Mouse (Mus musculus) liver, embryonic 12.5 days (tissue): ENCODE measurements around the gene Gm14085. TPM values are rescaled to one million over a fixed set of nuclear protein-coding genes. Genes with fewer than 3 reads are reported as not detected.
A peak's percentile ranks its signal among the peaks of the same experiment; 100 is the strongest.
"Not testable (repeated sequence)": the region's sequence is repeated elsewhere in the genome, so short reads cannot be mapped to it uniquely, and the experiment has no call there.

Experiments
- ATAC-seq: fragments of 200-750 bp; cut with Nextera tagmentation; 2 replicates; pipeline ENCODE4 v1.8.0; 2017; ENCODE audit warnings: moderate number of reproducible peaks, mild to moderate bottlenecking, moderate library complexity
- H3K27ac ChIP-seq: fragments of 300-500 bp; sonication (generic); 2 replicates; pipeline ENCODE4 v1.5.1; 2016; ENCODE audit warnings: mild to moderate bottlenecking
- H3K27me3 ChIP-seq: fragments of 300-500 bp; sonication (generic); replicated peaks from 2 replicates; pipeline ENCODE4 v1.6.1; 2016; ENCODE audit warnings: mild to moderate bottlenecking, moderate library complexity
- H3K36me3 ChIP-seq: fragments of 300-500 bp; sonication (generic); 2 replicates; pipeline ENCODE4 v1.6.1; 2016; ENCODE audit warnings: mild to moderate bottlenecking, moderate library complexity
- H3K4me1 ChIP-seq: fragments of 300-500 bp; sonication (generic); 2 replicates; pipeline ENCODE4 v1.6.1; 2016
- H3K4me2 ChIP-seq: fragments of 300-500 bp; sonication (generic); 2 replicates; pipeline ENCODE4 v1.6.1; 2016; ENCODE audit warnings: mild to moderate bottlenecking, moderate library complexity
- H3K4me3 ChIP-seq: fragments of 300-500 bp; sonication (generic); 2 replicates; pipeline ENCODE4 v1.5.1; 2016; ENCODE audit warnings: mild to moderate bottlenecking, moderate library complexity
- H3K9ac ChIP-seq: fragments of 300-500 bp; sonication (generic); 2 replicates; pipeline ENCODE4 v1.6.1; 2016; ENCODE audit warnings: mild to moderate bottlenecking, moderate library complexity
- H3K9me3 ChIP-seq: fragments of 300-500 bp; sonication (generic); replicated peaks from 2 replicates; pipeline ENCODE4 v1.6.1; 2016; ENCODE audit warnings: mild to moderate bottlenecking, moderate library complexity
- WGBS: fragments of 180-500 bp; shearing (Covaris S2); methylation state at CpG from one replicate; pipeline ENCODE4 v1.1.7; 2016; ENCODE audit not compliant: insufficient replicate concordance; 5-methylcytosine and 5-hydroxymethylcytosine counted together
- polyA plus RNA-seq: library from polyadenylated mRNA; unstranded; fragments of >200 nt; fragmentation: Nextera tagmentation; extraction: Ambion mirVana; gene quantifications from 2 replicates; pipeline ENCODE4 v1.2.1, GENCODE M21; 2016

Gene Gm14085
- not detected in 2 replicates for polyA plus RNA-seq

DNA sequence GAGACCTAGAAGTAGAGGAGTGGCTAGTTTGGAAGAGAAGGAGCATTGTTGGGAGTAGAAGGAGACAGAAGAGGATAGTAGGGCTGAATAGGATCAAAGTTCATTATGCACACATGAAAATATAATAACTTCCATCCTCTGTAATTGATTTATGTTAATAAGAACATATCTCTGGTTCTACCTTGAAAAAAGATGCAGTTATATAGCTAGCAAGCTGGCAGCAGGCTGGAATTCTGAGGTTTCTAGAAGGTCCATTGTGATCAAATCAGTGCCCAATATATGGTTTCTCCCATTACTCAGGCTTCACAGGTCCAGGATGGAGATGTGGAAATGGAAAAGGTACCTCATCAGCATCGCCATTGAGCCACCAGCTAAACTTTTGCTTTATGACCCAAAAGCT lies at the start of gene Gm14085:
Gm14085 (plus strand) TSS at position 301 of the 400 bp plus-strand sequence.
- Histone ChIP-seq H3K4me2 (no peak within 1 kb of the TSS), H3K4me1 (no peaks in the 10 kb centered on the region), H3K9ac (no peak within 1 kb of the TSS), H3K9me3 (no peaks in the 10 kb centered on the region), H3K36me3 (no peaks in the 10 kb centered on the region), H3K27ac (no peak within 1 kb of the TSS), H3K27me3 (no peaks in the 10 kb centered on the region), H3K4me3 (no peak within 1 kb of the TSS)
- ATAC-seq, result no peak
- 70% methylated on average over 1 of the region's 1 CpGs for WGBS

DNA sequence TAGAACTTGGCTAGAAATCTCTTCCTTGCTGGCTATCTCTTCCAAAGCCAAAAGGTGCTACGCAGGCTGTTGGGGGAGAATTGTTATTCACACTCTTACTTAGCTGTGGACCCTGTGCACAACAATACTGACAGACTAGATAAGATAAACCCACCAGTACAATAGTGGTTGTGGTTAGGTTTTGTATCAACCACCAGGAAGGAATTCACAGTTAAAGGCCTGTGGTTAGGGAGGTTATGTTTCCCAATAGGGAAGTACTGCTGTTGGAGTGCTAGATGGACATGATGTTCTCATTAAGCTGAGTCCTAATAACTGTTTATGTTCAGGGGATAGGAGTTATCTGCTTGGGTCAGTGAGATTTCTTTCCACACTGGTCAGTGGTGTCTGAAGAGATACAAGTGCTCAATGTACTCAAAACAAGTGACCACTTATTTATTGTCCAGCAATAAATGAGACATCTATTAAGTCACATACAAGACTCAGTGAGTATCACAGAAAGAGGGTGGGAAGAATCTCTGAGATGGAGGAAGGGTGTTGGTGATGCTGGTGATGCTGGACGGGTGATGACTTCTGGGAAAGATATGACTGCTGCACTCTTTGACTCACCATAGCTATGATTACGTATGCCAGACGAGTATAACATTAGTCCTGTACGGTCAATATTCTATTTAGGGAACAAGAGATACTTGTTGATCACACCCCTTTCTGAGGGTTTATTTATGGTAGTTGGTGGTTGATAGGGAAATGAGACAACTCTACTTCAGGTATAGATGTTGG lies 45.8 kb upstream of the Gm14085 start:
- not testable (repeated sequence) for H3K27me3 ChIP-seq, H3K36me3 ChIP-seq, H3K9me3 ChIP-seq, H3K9ac ChIP-seq, ATAC-seq, H3K4me1 ChIP-seq, H3K4me3 ChIP-seq, H3K4me2 ChIP-seq, H3K27ac ChIP-seq
- 32% methylated on average over 5 of the region's 5 CpGs for WGBS

GRCm38 (mm10) chr2:122440521-122440920 lies 44.2 kb upstream of the Gm14085 start:
- H3K27ac ChIP-seq, H3K4me1 ChIP-seq, H3K27me3 ChIP-seq, ATAC-seq, H3K4me2 ChIP-seq, H3K4me3 ChIP-seq, H3K9me3 ChIP-seq, H3K9ac ChIP-seq, H3K36me3 ChIP-seq: not testable (repeated sequence)
- WGBS, result 13% methylated on average over 3 of the region's 3 CpGs

DNA sequence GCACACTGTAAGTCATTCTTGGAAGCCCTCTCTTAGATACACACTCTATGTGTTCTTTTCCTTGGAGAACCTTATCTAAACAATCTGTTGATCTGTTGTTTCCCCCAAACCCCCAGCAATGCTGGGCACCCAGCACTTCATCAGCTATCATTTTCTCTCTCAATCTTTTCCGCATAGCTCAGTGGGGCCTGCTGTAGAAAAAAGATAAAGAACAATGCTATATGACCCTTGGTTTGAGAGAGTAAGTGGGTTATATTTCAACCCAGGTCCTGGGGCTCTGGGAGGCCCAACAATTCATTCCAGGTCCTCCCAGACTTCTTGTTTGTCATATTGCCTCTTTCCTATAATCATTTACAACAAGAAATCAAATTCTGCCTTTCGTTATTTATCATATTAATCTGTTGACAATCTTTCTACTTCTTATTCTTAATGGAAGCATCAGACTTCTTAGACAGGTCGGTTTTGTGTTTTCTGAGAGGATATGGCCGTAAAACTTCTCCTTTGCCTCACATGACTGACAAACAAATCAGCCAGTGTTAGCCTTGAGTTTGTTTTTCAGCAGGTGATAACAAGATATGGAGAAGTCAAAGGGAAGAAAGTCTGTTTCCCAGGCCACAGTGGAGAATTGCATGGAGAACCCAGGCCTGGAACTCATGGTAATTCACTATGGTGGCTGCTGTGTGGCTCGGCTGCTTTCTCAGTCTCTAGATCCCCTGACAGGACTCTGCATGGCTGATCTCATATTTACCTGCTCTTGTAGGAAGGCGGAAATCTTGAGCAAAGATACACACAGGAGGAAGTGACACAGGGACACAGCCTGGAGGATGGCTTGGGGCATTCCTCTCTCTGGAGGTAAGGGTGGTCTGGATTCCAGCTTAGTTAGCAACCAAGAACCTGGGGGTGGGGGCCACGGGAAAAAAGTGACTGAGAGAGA lies 43.5 kb upstream of the Gm14085 start:
- no peaks in the 10 kb centered on the region for H3K27me3 ChIP-seq
- no peak for ATAC-seq
- H3K9ac ChIP-seq, result no peak overlapping the region
- no peak overlapping the region for H3K4me3 ChIP-seq
- H3K9me3 ChIP-seq, result no peaks in the 10 kb centered on the region
- no peaks in the 10 kb centered on the region for H3K4me1 ChIP-seq
- no peak overlapping the region for H3K4me2 ChIP-seq
- 50% methylated on average over 7 of the region's 7 CpGs for WGBS
- H3K36me3 ChIP-seq, result no peaks in the 10 kb centered on the region
- no peak overlapping the region for H3K27ac ChIP-seq

- ATAC-seq, result no peak
These were observed 34.4 kb upstream of the Gm14085 start for GRCm38 (mm10) chr2:122450351-122450750.

GRCm38 (mm10) chr2:122452426-122452825 lies 32.3 kb upstream of the Gm14085 start:
- Histone ChIP-seq H3K4me2 (no peak overlapping the region), H3K4me1 (no peaks in the 10 kb centered on the region), H3K36me3 (no peaks in the 10 kb centered on the region), H3K9me3 (no peaks in the 10 kb centered on the region), H3K27me3 (no peaks in the 10 kb centered on the region), H3K9ac (no peak overlapping the region), H3K27ac (no peak overlapping the region), H3K4me3 (no peak overlapping the region)
- WGBS, result 32% methylated on average over 2 of the region's 2 CpGs
- ATAC-seq, result no peak

More at GRCm38 (mm10) chr2:122450351-122450750, 34.4 kb upstream of the Gm14085 start:
- Histone ChIP-seq H3K4me2 (no peak overlapping the region), H3K4me1 (no peaks in the 10 kb centered on the region), H3K9ac (no peak overlapping the region), H3K27me3 (no peaks in the 10 kb centered on the region), H3K27ac (no peak overlapping the region), H3K9me3 (no peaks in the 10 kb centered on the region), H3K4me3 (no peak overlapping the region), H3K36me3 (no peaks in the 10 kb centered on the region)
- 60% methylated on average over 4 of the region's 4 CpGs for WGBS

GRCm38 (mm10) chr2:122466901-122467300 lies 17.8 kb upstream of the Gm14085 start:
- no peak for ATAC-seq
- Histone ChIP-seq H3K36me3 (no peaks in the 10 kb centered on the region), H3K27me3 (peaks cover 15% of the 10 kb centered on the region; the same call in 1 of the 2 replicates), H3K27ac (no peak overlapping the region), H3K9ac (peak overlapping the region; percentile 50), H3K9me3 (no peaks in the 10 kb centered on the region), H3K4me3 (peak overlapping the region; percentile 57), H3K4me1 (peaks cover 14% of the 10 kb centered on the region), H3K4me2 (peak overlapping the region; percentile 87)
- 26% methylated on average over 11 of the region's 11 CpGs for WGBS

DNA sequence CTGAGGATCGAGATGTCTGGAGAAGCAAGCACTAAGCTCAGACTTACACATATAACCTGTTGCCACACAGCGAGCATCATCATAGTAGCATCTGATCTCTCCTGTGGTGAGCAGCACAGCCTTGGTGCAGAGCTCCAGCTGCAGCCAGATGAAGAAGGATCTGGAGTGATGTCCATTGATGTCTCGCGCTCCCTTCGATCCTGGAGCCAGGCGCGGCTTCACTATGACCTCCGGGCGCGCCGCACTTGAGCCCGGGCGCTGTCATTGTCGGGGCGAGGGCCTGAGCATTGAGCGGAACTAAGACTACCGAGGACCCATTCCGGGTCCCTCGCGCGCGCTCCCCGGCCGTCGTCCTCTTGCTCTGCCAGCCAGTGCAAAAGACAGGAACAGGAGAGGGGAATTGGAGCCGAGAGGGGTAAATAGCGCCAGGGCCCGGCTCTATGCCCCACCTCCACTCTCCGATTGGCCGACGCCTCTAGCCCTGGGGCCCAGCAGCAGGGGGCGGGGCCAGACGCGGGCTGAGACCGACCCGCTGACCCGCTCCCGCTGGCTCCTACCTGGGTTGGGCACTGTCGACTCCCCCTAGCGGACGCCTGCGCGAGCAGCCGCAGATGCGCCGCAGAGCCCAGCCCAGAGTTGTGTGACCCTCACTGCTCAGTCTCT lies 17.3 kb upstream of the Gm14085 start:
- peak overlapping the region; percentile 87 for H3K4me2 ChIP-seq
- H3K27ac ChIP-seq, result no peak overlapping the region
- H3K9me3 ChIP-seq, result no peaks in the 10 kb centered on the region
- H3K9ac ChIP-seq, result peak overlapping the region; percentile 50
- WGBS, result 1% methylated on average over 42 of the region's 46 CpGs
- H3K27me3 ChIP-seq, result peaks cover 15% of the 10 kb centered on the region; the same call in 1 of the 2 replicates
- peak overlapping the region; percentile 57 for H3K4me3 ChIP-seq
- ATAC-seq, result peak; percentile 100
- no peaks in the 10 kb centered on the region for H3K36me3 ChIP-seq
- peaks cover 14% of the 10 kb centered on the region for H3K4me1 ChIP-seq

DNA sequence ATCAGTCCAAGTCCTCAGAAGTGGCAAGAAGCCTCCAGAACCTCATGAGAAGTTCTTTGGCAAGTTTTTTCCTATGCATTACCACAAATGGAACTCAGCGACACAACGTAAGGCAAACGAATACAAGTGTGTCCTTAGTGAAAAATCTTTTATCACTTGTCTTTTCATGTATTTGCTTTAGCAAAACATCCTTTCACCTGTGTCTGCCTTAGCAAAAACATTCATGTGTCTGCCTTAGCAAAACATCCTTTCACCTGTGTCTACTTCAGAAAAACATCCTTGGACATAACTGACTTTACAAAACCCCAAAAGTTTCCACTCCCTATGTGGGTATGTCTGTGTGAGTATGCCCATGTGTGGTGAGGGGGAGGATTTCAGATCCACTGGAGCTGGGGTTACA lies 15.5 kb upstream of the Gm14085 start:
- H3K27ac ChIP-seq, result no peak overlapping the region
- no peak overlapping the region for H3K4me2 ChIP-seq
- no peaks in the 10 kb centered on the region for H3K36me3 ChIP-seq
- peaks cover 14% of the 10 kb centered on the region for H3K4me1 ChIP-seq
- no peak for ATAC-seq
- H3K9me3 ChIP-seq, result no peaks in the 10 kb centered on the region
- H3K4me3 ChIP-seq, result no peak overlapping the region
- 85% methylated on average over 3 of the region's 3 CpGs for WGBS
- H3K27me3 ChIP-seq, result peaks cover 15% of the 10 kb centered on the region; the same call in 1 of the 2 replicates
- H3K9ac ChIP-seq, result no peak overlapping the region

GRCm38 (mm10) chr2:122476585-122476984 lies 8.2 kb upstream of the Gm14085 start:
- H3K9me3 ChIP-seq, result no peaks in the 10 kb centered on the region
- no peak overlapping the region for H3K9ac ChIP-seq
- H3K4me1 ChIP-seq, result no peaks in the 10 kb centered on the region
- no peaks in the 10 kb centered on the region for H3K36me3 ChIP-seq
- no peak overlapping the region for H3K27ac ChIP-seq
- no peak overlapping the region for H3K4me3 ChIP-seq
- no peak overlapping the region for H3K4me2 ChIP-seq
- ATAC-seq, result no peak
- no peaks in the 10 kb centered on the region for H3K27me3 ChIP-seq

DNA sequence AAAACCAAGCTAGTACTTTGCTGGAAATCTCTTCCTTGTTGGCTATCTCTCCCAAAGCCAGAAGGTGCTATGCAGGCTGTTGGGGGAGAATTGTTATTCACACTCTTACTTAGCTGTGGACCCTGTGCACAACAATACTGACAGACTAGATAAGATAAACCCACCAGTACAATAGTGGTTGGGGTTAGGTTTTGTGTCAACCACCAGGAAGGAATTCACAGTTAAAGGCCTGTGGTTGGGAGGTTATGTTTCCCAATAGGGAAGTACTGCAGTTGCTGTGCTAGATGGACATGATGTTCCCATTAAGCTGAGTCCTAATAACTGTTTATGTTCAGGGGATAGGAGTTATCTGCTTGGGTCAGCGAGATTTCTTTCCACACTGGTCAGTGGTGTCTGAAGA lies 954 bp upstream of the Gm14085 start:
- H3K4me3 ChIP-seq, H3K4me2 ChIP-seq, H3K36me3 ChIP-seq, H3K27ac ChIP-seq, H3K9ac ChIP-seq, H3K27me3 ChIP-seq, H3K4me1 ChIP-seq, ATAC-seq, H3K9me3 ChIP-seq: not testable (repeated sequence)
- 33% methylated on average over 1 of the region's 1 CpGs for WGBS

GRCm38 (mm10) chr2:122485654-122486053 lies 913 bp downstream of the Gm14085 start:
- ATAC-seq, H3K27ac ChIP-seq, H3K4me2 ChIP-seq, H3K9me3 ChIP-seq, H3K36me3 ChIP-seq, H3K9ac ChIP-seq, H3K4me3 ChIP-seq, H3K4me1 ChIP-seq, H3K27me3 ChIP-seq: not testable (repeated sequence)
- WGBS, result 31% methylated on average over 3 of the region's 3 CpGs
